Mouse (Mus musculus) midbrain, postnatal 0 days (tissue): ENCODE results near the gene Mfng. TPM values are rescaled to one million over a fixed set of nuclear protein-coding genes. Genes with fewer than 3 reads are reported as not detected.

Source experiments
- ATAC-seq: fragments of 200-750 bp; cut with Nextera tagmentation; 2 replicates; pipeline ENCODE4 v1.8.0; 2017; ENCODE audit warnings: moderate number of reproducible peaks, mild to moderate bottlenecking, moderate TSS enrichment, moderate library complexity; ENCODE audit not compliant: low FRiP score
- DNase-seq: peaks from one replicate; pipeline ENCODE4 v3.0.0-alpha.2; 2015; ENCODE audit warnings: low spot score
- H3K27ac ChIP-seq: fragments of 300-500 bp; sonication (generic); 2 replicates; pipeline ENCODE4 v1.5.1; 2014; ENCODE audit warnings: low read depth, mild to moderate bottlenecking, low read length, mixed read lengths
- H3K27me3 ChIP-seq: fragments of 300-500 bp; sonication (generic); 2 replicates; pipeline ENCODE4 v1.6.1; 2014; ENCODE audit warnings: low read length, control low read depth, mixed read lengths; ENCODE audit not compliant: insufficient read depth
- H3K36me3 ChIP-seq: fragments of 300-500 bp; sonication (generic); 2 replicates; pipeline ENCODE4 v1.6.1; 2014; ENCODE audit warnings: low read length, control low read depth, mixed read lengths; ENCODE audit not compliant: insufficient read depth
- H3K4me1 ChIP-seq: fragments of 300-500 bp; sonication (generic); 2 replicates; pipeline ENCODE4 v1.6.1; 2014; ENCODE audit warnings: mild to moderate bottlenecking, control low read depth, antibody characterized with exemption, low read length, mixed read lengths; ENCODE audit not compliant: insufficient read depth
- H3K4me2 ChIP-seq: fragments of 300-500 bp; sonication (generic); 2 replicates; pipeline ENCODE4 v1.6.1; 2014; ENCODE audit warnings: low read depth, mild to moderate bottlenecking, low read length, mixed read lengths; ENCODE audit not compliant: poor library complexity, severe bottlenecking
- H3K4me3 ChIP-seq: fragments of 300-500 bp; sonication (generic); 2 replicates; pipeline ENCODE4 v1.5.1; 2014; ENCODE audit warnings: low read depth, mild to moderate bottlenecking, low read length, moderate library complexity
- H3K9ac ChIP-seq: fragments of 300-500 bp; sonication (generic); replicated peaks from 2 replicates; pipeline ENCODE4 v1.6.1; 2014; ENCODE audit warnings: mild to moderate bottlenecking, low read length, moderate library complexity, mixed read lengths; ENCODE audit not compliant: poor library complexity, severe bottlenecking
- H3K9me3 ChIP-seq: fragments of 300-500 bp; sonication (generic); 2 replicates; pipeline ENCODE4 v1.6.1; 2016; ENCODE audit warnings: low read length, control low read depth
- CTCF ChIP-seq: IDR thresholded peaks from 2 replicates; pipeline ENCODE4 v1.5.1; 2016; ENCODE audit warnings: antibody characterized with exemption, mild to moderate bottlenecking
- WGBS: fragments of 180-500 bp; shearing (Covaris S2); extraction: QIAGEN DNeasy Blood & Tissue Kit; methylation state at CpG from one replicate; pipeline ENCODE4 v1.1.7; 2014; 5-methylcytosine and 5-hydroxymethylcytosine counted together
- polyA plus RNA-seq: library from polyadenylated mRNA; unstranded; fragments of >200 nt; fragmentation: Nextera tagmentation; extraction: Ambion mirVana; gene quantifications from 2 replicates; pipeline ENCODE4 v1.2.1, GENCODE M21; 2015
- total RNA-seq: library from RNA; depleted of rRNA; stranded (reverse); fragments of >200 nt; gene quantifications from 2 replicates; pipeline ENCODE4 v1.2.3, GENCODE M21; 2014

Mfng gene
- total and polyA plus RNA-seq, 2 experiments from 2014 or later, result 4.6 to 8.1 TPM

- ATAC-seq (no peak), DNase-seq (no peak)
- no peak for TF ChIP-seq CTCF
- H3K4me1 ChIP-seq, result no peaks in the 10 kb centered on the region
- H3K4me3 ChIP-seq, result no peak overlapping the region
- H3K9ac ChIP-seq, result no peak overlapping the region
- 68% methylated on average over 2 of the region's 2 CpGs for WGBS
- H3K9me3 ChIP-seq, result no peaks in the 10 kb centered on the region
- no peak overlapping the region for H3K4me2 ChIP-seq
- no peaks in the 10 kb centered on the region for H3K36me3 ChIP-seq
- H3K27me3 ChIP-seq, result no peaks in the 10 kb centered on the region
- no peak overlapping the region for H3K27ac ChIP-seq
Observed at GRCm38 (mm10) chr15:78808980-78809379, 35.7 kb upstream of the Mfng start.

GRCm38 (mm10) chr15:78807141-78807540 lies 33.9 kb upstream of the Mfng start:
- DNase-seq, result no peak
- no peak overlapping the region for H3K4me2 ChIP-seq

GRCm38 (mm10) chr15:78806614-78807013 lies 33.3 kb upstream of the Mfng start:
- Histone ChIP-seq H3K27ac (no peak overlapping the region), H3K4me1 (peaks cover 5% of the 10 kb centered on the region), H3K36me3 (no peaks in the 10 kb centered on the region), H3K9me3 (no peaks in the 10 kb centered on the region), H3K4me2 (no peak overlapping the region), H3K27me3 (peaks cover 7% of the 10 kb centered on the region), H3K9ac (no peak overlapping the region), H3K4me3 (no peak overlapping the region)
- DNase-seq (no peak), ATAC-seq (no peak)
- TF ChIP-seq CTCF, result no peak
- WGBS, result 47% methylated on average over 2 of the region's 2 CpGs

More at GRCm38 (mm10) chr15:78807141-78807540, 33.9 kb upstream of the Mfng start:
- TF ChIP-seq CTCF, result no peak
- H3K27ac ChIP-seq, result no peak overlapping the region
- no peaks in the 10 kb centered on the region for H3K36me3 ChIP-seq
- peaks cover 5% of the 10 kb centered on the region; the same call in 1 of the 2 replicates for H3K4me1 ChIP-seq
- H3K9me3 ChIP-seq, result no peaks in the 10 kb centered on the region
- peaks cover 5% of the 10 kb centered on the region; the same call in 1 of the 2 replicates for H3K27me3 ChIP-seq
- H3K9ac ChIP-seq, result no peak overlapping the region
- no peak for ATAC-seq
- no peak overlapping the region for H3K4me3 ChIP-seq
- WGBS, result 87% methylated on average over 3 of the region's 3 CpGs

- H3K9ac ChIP-seq, result no peak overlapping the region
- DNase-seq (no peak), ATAC-seq (no peak)
- peaks cover 5% of the 10 kb centered on the region for H3K4me1 ChIP-seq
- no peaks in the 10 kb centered on the region for H3K9me3 ChIP-seq
- no peak for TF ChIP-seq CTCF
- WGBS, result 67% methylated on average over 2 of the region's 2 CpGs
- no peak overlapping the region for H3K27ac ChIP-seq
- no peak overlapping the region for H3K4me2 ChIP-seq
- no peaks in the 10 kb centered on the region for H3K36me3 ChIP-seq
- H3K4me3 ChIP-seq, result no peak overlapping the region
- peaks cover 14% of the 10 kb centered on the region for H3K27me3 ChIP-seq
Observed at GRCm38 (mm10) chr15:78805351-78805750, 32.1 kb upstream of the Mfng start.

- H3K27ac ChIP-seq, result no peak overlapping the region
- peaks cover 14% of the 10 kb centered on the region for H3K27me3 ChIP-seq
- ATAC-seq (no peak), DNase-seq (no peak)
- H3K4me3 ChIP-seq, result no peak overlapping the region
- H3K36me3 ChIP-seq, result no peaks in the 10 kb centered on the region
- WGBS, result 13% methylated on average over 6 of the region's 6 CpGs
- no peak for TF ChIP-seq CTCF
- no peaks in the 10 kb centered on the region for H3K9me3 ChIP-seq
- H3K4me2 ChIP-seq, result no peak overlapping the region
- no peak overlapping the region for H3K9ac ChIP-seq
- H3K4me1 ChIP-seq, result peaks cover 5% of the 10 kb centered on the region
Observed at GRCm38 (mm10) chr15:78804326-78804725, 31.1 kb upstream of the Mfng start.

GRCm38 (mm10) chr15:78803499-78803900 lies 30.2 kb upstream of the Mfng start:
- no peak overlapping the region for H3K4me2 ChIP-seq
- no peaks in the 10 kb centered on the region for H3K36me3 ChIP-seq
- no peaks in the 10 kb centered on the region for H3K9me3 ChIP-seq
- ATAC-seq (no peak), DNase-seq (no peak)
- 6% methylated on average over 8 of the region's 8 CpGs for WGBS
- peaks cover 14% of the 10 kb centered on the region for H3K27me3 ChIP-seq
- no peak overlapping the region for H3K27ac ChIP-seq
- no peak overlapping the region for H3K4me3 ChIP-seq
- H3K9ac ChIP-seq, result no peak overlapping the region
- no peak for TF ChIP-seq CTCF
- H3K4me1 ChIP-seq, result peaks cover 5% of the 10 kb centered on the region
